In the genomic region with DNA sequence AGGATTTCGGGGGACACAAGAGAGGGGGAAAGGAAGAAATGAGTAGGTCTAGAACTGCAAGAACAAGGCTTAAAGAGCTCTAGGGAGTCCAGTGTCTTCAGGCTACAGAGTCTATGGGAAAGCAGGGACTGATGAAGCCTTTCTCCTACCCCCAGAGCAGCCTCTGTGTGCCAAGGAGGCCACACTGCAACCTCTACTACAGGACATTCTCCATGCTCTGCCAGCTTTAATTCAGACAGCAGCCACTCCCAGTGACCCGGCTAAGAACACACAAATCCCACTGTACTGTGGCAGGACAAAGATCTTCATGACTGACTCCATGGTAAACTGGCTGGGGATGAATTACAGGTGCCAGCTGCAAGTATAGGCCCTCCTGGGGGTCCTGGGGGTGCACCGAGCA, we compare ENCODE assay signal across 25 mouse cellular contexts. TPM values are rescaled to one million over a fixed set of nuclear protein-coding genes. Genes with fewer than 3 reads are reported as not detected.
DNase-seq lines count a peak whose midpoint lies in the region; ATAC-seq and TF ChIP-seq lines count a peak whose summit lies in the region.
"Had no signal": no experiment of that assay in that cellular context is flagged by ENCODE, and none has a peak within 500 bp of the region (broad histone marks: within the 10 kb centered on the region; RNA-seq: fewer than 3 reads in every experiment).

No protein-coding gene starts in this region.

- H3K4me1 ChIP-seq in hindbrain, embryonic 13.5 days (replicated peaks) = no peaks in the 10 kb centered on the region
- no peaks in the 10 kb centered on the region for H3K4me1 ChIP-seq in hindbrain, embryonic 10.5 days (replicated peaks)
- no peaks in the 10 kb centered on the region for H3K4me1 ChIP-seq in intestine, postnatal 0 days (replicated peaks; ENCODE audit: control insufficient read depth, insufficient read depth, low read length)

- no peaks in the 10 kb centered on the region for H3K9me3 ChIP-seq in hindbrain, embryonic 13.5 days
- H3K9me3 ChIP-seq in hindbrain, embryonic 10.5 days = no peaks in the 10 kb centered on the region
- H3K9me3 ChIP-seq in intestine, postnatal 0 days (ENCODE audit: control insufficient read depth) = no peaks in the 10 kb centered on the region
- H3K9me3 ChIP-seq: G1E had no signal

- peak; percentile 81 for DNase-seq in heart, adult 11 months
- DNase-seq in heart, postnatal 4 days = no peak
- DNase-seq in hindbrain, embryonic 10.5 days (ENCODE audit: low spot score) = no peak
- DNase-seq in Patski (ENCODE audit: low read depth, low spot score) = no peak
- peak; percentile 70 for DNase-seq in adipocyte (ENCODE audit: low spot score)
- DNase-seq in urinary bladder, adult 18-20 months (ENCODE audit: low spot score in 2 of 2) = no peak
- DNase-seq: adrenal gland, adult 2 months; adrenal gland, adult 8-10 months; adrenal gland, postnatal 10 days; adrenal gland, postnatal 14 days; adrenal gland, postnatal 25 days; adrenal gland, postnatal 36 days; B cell, adult 2 months; cerebellum, adult 11 months; cerebellum, adult 11-12 months; cerebellum, adult 18-20 months; cerebellum, adult 2 months had no signal

- WGBS in hindbrain, embryonic 13.5 days = 85% methylated on average over 3 of the region's 3 CpGs
- 85% methylated on average over 3 of the region's 3 CpGs for WGBS in hindbrain, embryonic 10.5 days
- 68% methylated on average over 3 of the region's 3 CpGs for WGBS in intestine, postnatal 0 days

- POLR2A ChIA-PET in Patski (lab: Charles Lee) = interaction anchor here (0.5 to 1.5 kb wide), 3 partner anchors 10 to 26 kb away, joined by 3 to 4 read pairs (median 3); a partner anchor contains a TSS

- CTCF ChIA-PET in Patski (lab: Charles Lee) = interaction anchor here (0.9 to 1.7 kb wide), 2 partner anchors 11 to 27 kb away, joined by 3 to 10 read pairs; a partner anchor contains a TSS

- no peak for TF ChIP-seq CTCF in Patski (IDR thresholded peaks at IDR 0.05)
- no peak for TF ChIP-seq CTCF in intestine, postnatal 0 days (IDR thresholded peaks at IDR 0.05; ENCODE audit: low read depth)

- ATAC-seq in hindbrain, embryonic 13.5 days (ENCODE audit: low FRiP score) = no peak
- ATAC-seq in Patski = peak; percentile 17
- no peak for ATAC-seq in intestine, postnatal 0 days
- ATAC-seq: activated CD4-positive, CD25-positive, alpha-beta regulatory T cell, adult 4 months; CD4-positive, CD25-positive, alpha-beta regulatory T cell, adult 4 months had no signal

- no peaks in the 10 kb centered on the region for H3K27me3 ChIP-seq in hindbrain, embryonic 13.5 days
- no peaks in the 10 kb centered on the region for H3K27me3 ChIP-seq in hindbrain, embryonic 10.5 days (ENCODE audit: insufficient read depth, poor library complexity, severe bottlenecking)
- H3K27me3 ChIP-seq in Patski = no peaks in the 10 kb centered on the region
- H3K27me3 ChIP-seq in intestine, postnatal 0 days (replicated peaks; ENCODE audit: control insufficient read depth, insufficient read depth, low read length) = no peaks in the 10 kb centered on the region
- H3K27me3 ChIP-seq: CH12.LX had no signal

- peaks cover 96% of the 10 kb centered on the region for H3K36me3 ChIP-seq in hindbrain, embryonic 13.5 days
- H3K36me3 ChIP-seq in hindbrain, embryonic 10.5 days = peaks cover 100% of the 10 kb centered on the region
- peaks cover 82% of the 10 kb centered on the region for H3K36me3 ChIP-seq in intestine, postnatal 0 days (ENCODE audit: control insufficient read depth, insufficient read depth)

- no peak overlapping the region for H3K27ac ChIP-seq in hindbrain, embryonic 13.5 days
- H3K27ac ChIP-seq in hindbrain, embryonic 10.5 days = no peak overlapping the region
- H3K27ac ChIP-seq in intestine, postnatal 0 days (ENCODE audit: low read depth, low read length) = no peak overlapping the region

- H3K4me3 ChIP-seq in hindbrain, embryonic 13.5 days = no peak overlapping the region
- no peak overlapping the region for H3K4me3 ChIP-seq in hindbrain, embryonic 10.5 days
- no peak overlapping the region for H3K4me3 ChIP-seq in intestine, postnatal 0 days (ENCODE audit: low read depth, low read length)

- H3K9ac ChIP-seq in hindbrain, embryonic 13.5 days = 0 out of 2 replicates have a peak overlapping the region, but pooled peaks have one; percentile 8
- no peak overlapping the region for H3K9ac ChIP-seq in intestine, postnatal 0 days (ENCODE audit: low read depth, low read length)

- in situ Hi-C loops in Patski (cut with MboI; ENCODE audit: low pct_unique_long_range_greater_than_20kb) = no loop called here

- no peak overlapping the region for H3K4me2 ChIP-seq in hindbrain, embryonic 13.5 days
- H3K4me2 ChIP-seq in intestine, postnatal 0 days (replicated peaks; ENCODE audit: low read depth) = no peak overlapping the region

RNA-seq across cellular contexts. Expression of a gene that starts 9.1 kb away (rescaled TPM):
- total RNA-seq in heart, postnatal 4 days (2021) = 10 to 100 TPM; 13.4 to 13.7 TPM
- 64.0 and 69.1 TPM in 2 replicates for polyA plus RNA-seq in hindbrain, embryonic 13.5 days (2015; fragmentation: Nextera tagmentation; extraction: Ambion mirVana)
- polyA plus RNA-seq in hindbrain, embryonic 10.5 days (2016; fragmentation: Nextera tagmentation; extraction: Ambion mirVana) = 87.0 and 93.5 TPM in 2 replicates
- 18.7 TPM for polyA plus RNA-seq in Patski (2021)
- 22.6 and 23.5 TPM in 2 replicates for polyA plus RNA-seq in intestine, postnatal 0 days (2015; fragmentation: Nextera tagmentation; extraction: Ambion mirVana)

RNA-seq across cellular contexts. Expression of a gene that starts 27.0 kb away (rescaled TPM):
- total RNA-seq in heart, postnatal 4 days (2021) = 1 to 10 TPM; 6.4 to 7.8 TPM
- polyA plus RNA-seq in hindbrain, embryonic 13.5 days (2015; fragmentation: Nextera tagmentation; extraction: Ambion mirVana) = 2.1 and 2.3 TPM in 2 replicates
- polyA plus RNA-seq in hindbrain, embryonic 10.5 days (2016; fragmentation: Nextera tagmentation; extraction: Ambion mirVana) = 2.6 and 2.7 TPM in 2 replicates
- polyA plus RNA-seq in Patski (2021) = 12.2 TPM
- 1.3 and 1.5 TPM in 2 replicates for polyA plus RNA-seq in intestine, postnatal 0 days (2015; fragmentation: Nextera tagmentation; extraction: Ambion mirVana)

RNA-seq across cellular contexts. Expression of a gene that starts 27.1 kb away (rescaled TPM):
- total RNA-seq in heart, postnatal 4 days (2021) = 10 to 100 TPM; 13.7 to 15.4 TPM
- polyA plus RNA-seq in hindbrain, embryonic 13.5 days (2015; fragmentation: Nextera tagmentation; extraction: Ambion mirVana) = 5.1 and 6.7 TPM in 2 replicates
- polyA plus RNA-seq in hindbrain, embryonic 10.5 days (2016; fragmentation: Nextera tagmentation; extraction: Ambion mirVana) = 9.9 and 11.3 TPM in 2 replicates
- 27.3 TPM for polyA plus RNA-seq in Patski (2021)
- polyA plus RNA-seq in intestine, postnatal 0 days (2015; fragmentation: Nextera tagmentation; extraction: Ambion mirVana) = 3.6 and 3.9 TPM in 2 replicates

RNA-seq across cellular contexts. Expression of a gene that starts 36.5 kb away (rescaled TPM):
- 10 to 100 TPM; 55.5 to 64.4 TPM for total RNA-seq in heart, postnatal 4 days (2021)
- 70.9 and 74.4 TPM in 2 replicates for polyA plus RNA-seq in hindbrain, embryonic 13.5 days (2015; fragmentation: Nextera tagmentation; extraction: Ambion mirVana)
- 53.4 and 56.5 TPM in 2 replicates for polyA plus RNA-seq in hindbrain, embryonic 10.5 days (2016; fragmentation: Nextera tagmentation; extraction: Ambion mirVana)
- 100 TPM for polyA plus RNA-seq in Patski (2021)
- 75.0 and 89.9 TPM in 2 replicates for polyA plus RNA-seq in intestine, postnatal 0 days (2015; fragmentation: Nextera tagmentation; extraction: Ambion mirVana)

RNA-seq across cellular contexts. Expression of a gene that starts 50.5 kb away (rescaled TPM):
- 10 to 100 TPM; 21.1 to 21.5 TPM for total RNA-seq in heart, postnatal 4 days (2021)
- polyA plus RNA-seq in hindbrain, embryonic 13.5 days (2015; fragmentation: Nextera tagmentation; extraction: Ambion mirVana) = 5.1 and 5.2 TPM in 2 replicates
- polyA plus RNA-seq in hindbrain, embryonic 10.5 days (2016; fragmentation: Nextera tagmentation; extraction: Ambion mirVana) = 6.0 and 10.0 TPM in 2 replicates
- polyA plus RNA-seq in Patski (2021) = not detected
- polyA plus RNA-seq in intestine, postnatal 0 days (2015; fragmentation: Nextera tagmentation; extraction: Ambion mirVana) = 0.33 and 0.64 TPM in 2 replicates
- total RNA-seq: CH12.LX, G1E, MEL had no signal
- polyA plus RNA-seq: activated CD4-positive, CD25-positive, alpha-beta regulatory T cell, adult 4 months; C2C12; CD4-positive, CD25-positive, alpha-beta regulatory T cell, adult 4 months; G1E had no signal

Comparison
In these comparisons a context has a peak if more than half of its experiments do, and no peak if none do; other contexts are left out.
1. DNase-seq: peak in heart, adult 11 months (single experiment) and adipocyte (single experiment); none in heart, postnatal 4 days (single experiment), hindbrain, embryonic 10.5 days (single experiment), Patski (single experiment) and urinary bladder, adult 18-20 months (0 of 2).